Mouse (Mus musculus) heart, embryonic 15.5 days (tissue): ENCODE data around the gene Dmrt2. TPM values are rescaled to one million over a fixed set of nuclear protein-coding genes. Genes with fewer than 3 reads are reported as not detected.

ENCODE experiments used
- ATAC-seq: fragments of 200-750 bp; cut with Nextera tagmentation; replicated peaks from 2 replicates; pipeline ENCODE4 v1.8.0; 2017; ENCODE audit warnings: low read depth, moderate TSS enrichment; ENCODE audit not compliant: insufficient number of reproducible peaks, insufficient read depth, low FRiP score
- H3K27ac ChIP-seq: fragments of 300-500 bp; sonication (generic); 2 replicates; pipeline ENCODE4 v1.5.1; 2015; ENCODE audit warnings: mild to moderate bottlenecking, inconsistent platforms
- H3K27me3 ChIP-seq: fragments of 300-500 bp; sonication (generic); 2 replicates; pipeline ENCODE4 v1.6.1; 2015; ENCODE audit warnings: inconsistent platforms
- H3K36me3 ChIP-seq: fragments of 300-500 bp; sonication (generic); 2 replicates; pipeline ENCODE4 v1.6.1; 2015; ENCODE audit warnings: mild to moderate bottlenecking, inconsistent platforms
- H3K4me1 ChIP-seq: fragments of 300-500 bp; sonication (generic); replicated peaks from 2 replicates; pipeline ENCODE4 v1.6.1; 2015; ENCODE audit warnings: inconsistent platforms
- H3K4me2 ChIP-seq: fragments of 300-500 bp; sonication (generic); 2 replicates; pipeline ENCODE4 v1.6.1; 2015; ENCODE audit warnings: inconsistent platforms, mild to moderate bottlenecking, moderate library complexity
- H3K4me3 ChIP-seq: fragments of 300-500 bp; sonication (generic); 2 replicates; pipeline ENCODE4 v1.5.1; 2015; ENCODE audit warnings: mild to moderate bottlenecking, inconsistent platforms
- H3K9ac ChIP-seq: fragments of 300-500 bp; sonication (generic); 2 replicates; pipeline ENCODE4 v1.6.1; 2015; ENCODE audit warnings: mild to moderate bottlenecking, inconsistent platforms
- H3K9me3 ChIP-seq: fragments of 300-500 bp; sonication (generic); replicated peaks from 2 replicates; pipeline ENCODE4 v1.6.1; 2016; ENCODE audit warnings: inconsistent platforms
- WGBS: fragments of 180-500 bp; shearing (Covaris S2); methylation state at CpG from one replicate; pipeline ENCODE4 v1.1.7; 2015; ENCODE audit warnings: mixed read lengths; 5-methylcytosine and 5-hydroxymethylcytosine counted together
- polyA plus RNA-seq: library from polyadenylated mRNA; unstranded; fragments of >200 nt; fragmentation: Nextera tagmentation; extraction: Ambion mirVana; gene quantifications from 2 replicates; pipeline ENCODE4 v1.2.1, GENCODE M21; 2015

Gene Dmrt2
- polyA plus RNA-seq, 1 experiment from 2014 or later: 0.79 TPM

- no peaks in the 10 kb centered on the region for H3K27me3 ChIP-seq
- H3K36me3 ChIP-seq: no peaks in the 10 kb centered on the region
- H3K9me3 ChIP-seq: no peaks in the 10 kb centered on the region
- no peak overlapping the region for H3K9ac ChIP-seq
- 76% methylated on average over 14 of the region's 14 CpGs for WGBS
- no peak overlapping the region for H3K4me2 ChIP-seq
- no peaks in the 10 kb centered on the region for H3K4me1 ChIP-seq
- ATAC-seq: no peak
- no peak overlapping the region for H3K4me3 ChIP-seq
- no peak overlapping the region for H3K27ac ChIP-seq
These were observed 26.6 kb downstream of the Dmrt2 start for GRCm38 (mm10) chr19:25698850-25699249.

DNA sequence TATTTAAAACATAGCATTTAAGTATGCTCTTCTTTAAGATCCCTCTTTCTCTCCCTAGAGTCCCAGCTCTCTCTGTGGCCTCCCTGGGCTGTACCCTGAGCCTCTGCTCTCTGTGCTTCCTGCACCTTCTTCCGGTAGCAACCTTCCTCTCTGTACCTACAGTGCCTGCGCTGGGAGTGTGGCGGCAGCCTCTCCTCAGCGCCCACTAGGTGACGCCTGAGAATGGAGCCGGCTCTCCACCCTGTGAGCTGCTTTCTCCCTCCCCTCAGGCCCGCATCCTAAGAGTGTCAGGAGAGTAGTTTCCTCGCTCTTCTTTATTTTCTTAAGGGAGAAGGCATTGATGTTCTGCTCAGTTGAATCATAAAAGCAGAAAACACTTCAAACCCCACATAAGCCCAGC, 41.2 kb downstream of the Dmrt2 start:
- no peaks in the 10 kb centered on the region for H3K9me3 ChIP-seq
- ATAC-seq: no peak
- no peak overlapping the region for H3K4me3 ChIP-seq
- no peaks in the 10 kb centered on the region for H3K4me1 ChIP-seq
- 6% methylated on average over 8 of the region's 8 CpGs for WGBS
- H3K27ac ChIP-seq: no peak overlapping the region
- H3K4me2 ChIP-seq: no peak overlapping the region
- H3K36me3 ChIP-seq: no peaks in the 10 kb centered on the region
- H3K9ac ChIP-seq: no peak overlapping the region
- no peaks in the 10 kb centered on the region for H3K27me3 ChIP-seq

- 64% methylated on average over 2 of the region's 2 CpGs for WGBS
- no peak for ATAC-seq
- no peaks in the 10 kb centered on the region for H3K36me3 ChIP-seq
These were observed 42.7 kb downstream of the Dmrt2 start for GRCm38 (mm10) chr19:25714927-25715326.

GRCm38 (mm10) chr19:25722616-25723015, 50.4 kb downstream of the Dmrt2 start:
- Histone ChIP-seq H3K4me1 (no peaks in the 10 kb centered on the region), H3K4me2 (no peak overlapping the region), H3K36me3 (no peaks in the 10 kb centered on the region), H3K27me3 (no peaks in the 10 kb centered on the region), H3K9ac (no peak overlapping the region), H3K9me3 (no peaks in the 10 kb centered on the region), H3K27ac (no peak overlapping the region), H3K4me3 (no peak overlapping the region)
- ATAC-seq: no peak
- 25% methylated on average over 5 of the region's 5 CpGs for WGBS

More at GRCm38 (mm10) chr19:25714927-25715326, 42.7 kb downstream of the Dmrt2 start:
- H3K4me1 ChIP-seq: no peaks in the 10 kb centered on the region
- H3K27me3 ChIP-seq: no peaks in the 10 kb centered on the region
- no peak overlapping the region for H3K27ac ChIP-seq
- H3K9ac ChIP-seq: no peak overlapping the region
- no peaks in the 10 kb centered on the region for H3K9me3 ChIP-seq
- H3K4me2 ChIP-seq: no peak overlapping the region
- no peak overlapping the region for H3K4me3 ChIP-seq

Other genes with a start within 250 kb of the Dmrt2 start
- gene Dmrt1, start 166.8 kb upstream of the Dmrt2 start, polyA plus RNA-seq: not detected in 2 replicates
- gene Dmrt3, start 62.1 kb upstream of the Dmrt2 start, polyA plus RNA-seq: 0.15 and 0.41 TPM in 2 replicates